10 mouse cellular contexts compared by ENCODE assay signal in genomic region chr10:78605080-78605479, GRCm38 (mm10). TPM values are rescaled to one million over a fixed set of nuclear protein-coding genes. Genes with fewer than 3 reads are reported as not detected.
DNase-seq lines count a peak whose midpoint lies in the region; ATAC-seq and TF ChIP-seq lines count a peak whose summit lies in the region.
"Had no signal": no experiment of that assay in that cellular context is flagged by ENCODE, and none has a peak within 500 bp of the region (broad histone marks: within the 10 kb centered on the region; RNA-seq: fewer than 3 reads in every experiment).

No protein-coding gene starts in this region.

- no peak for ATAC-seq in liver, postnatal 0 days

- peak; percentile 68 for DNase-seq in cerebellum, adult 18-20 months
- DNase-seq in cerebellum, adult 11 months, result no peak
- DNase-seq in liver, postnatal 0 days, result peak; percentile 38
- DNase-seq in liver, result no peak
- DNase-seq in cerebellum, postnatal 36 days, result peak; percentile 65 to 68
- peak; percentile 40 for DNase-seq in layer of hippocampus, adult 9-10 months (ENCODE audit: low spot score)
- DNase-seq in telencephalon, adult 2 months (ENCODE audit: low read depth, low spot score), result peak; percentile 23
- no peak for DNase-seq in midbrain, embryonic 10.5 days (ENCODE audit: low spot score)

- H3K9ac ChIP-seq in liver, postnatal 0 days (replicated peaks), result no peak overlapping the region
- H3K9ac ChIP-seq: midbrain, embryonic 12.5 days had no signal

- H3K27ac ChIP-seq in liver, postnatal 0 days (ENCODE audit: low read depth), result no peak overlapping the region
- H3K27ac ChIP-seq in midbrain, embryonic 10.5 days (replicated peaks), result no peak overlapping the region
- H3K27ac ChIP-seq: midbrain, embryonic 12.5 days had no signal

- no peak for TF ChIP-seq EP300 in liver, postnatal 0 days (IDR thresholded peaks at IDR 0.05; ENCODE audit: low read depth)

- H3K36me3 ChIP-seq in liver, postnatal 0 days (replicated peaks; ENCODE audit: insufficient read depth, low read length), result no peaks in the 10 kb centered on the region
- no peaks in the 10 kb centered on the region for H3K36me3 ChIP-seq in midbrain, embryonic 10.5 days
- H3K36me3 ChIP-seq: midbrain, embryonic 12.5 days had no signal

- H3K9me3 ChIP-seq in liver, postnatal 0 days (ENCODE audit: low read length), result no peaks in the 10 kb centered on the region
- H3K9me3 ChIP-seq in midbrain, embryonic 10.5 days (replicated peaks), result no peaks in the 10 kb centered on the region
- H3K9me3 ChIP-seq: midbrain, embryonic 12.5 days had no signal

- 31% methylated on average over 3 of the region's 3 CpGs for WGBS in liver, postnatal 0 days (ENCODE audit: insufficient replicate concordance)
- 53% methylated on average over 3 of the region's 3 CpGs for WGBS in midbrain, embryonic 10.5 days

- peaks cover 9% of the 10 kb centered on the region; the same call in 1 of the 2 replicates for H3K27me3 ChIP-seq in liver, postnatal 0 days (ENCODE audit: insufficient read depth, low read length)
- no peaks in the 10 kb centered on the region for H3K27me3 ChIP-seq in midbrain, embryonic 10.5 days (ENCODE audit: low read depth, poor library complexity, severe bottlenecking)
- H3K27me3 ChIP-seq: midbrain, embryonic 12.5 days had no signal

- no peak overlapping the region for H3K4me3 ChIP-seq in liver, postnatal 0 days (ENCODE audit: low read depth, low read length)
- no peak overlapping the region for H3K4me3 ChIP-seq in midbrain, embryonic 10.5 days
- H3K4me3 ChIP-seq: midbrain, embryonic 12.5 days had no signal

- H3K4me2 ChIP-seq in liver, postnatal 0 days (ENCODE audit: low read depth, low read length), result no peak overlapping the region
- H3K4me2 ChIP-seq: midbrain, embryonic 12.5 days had no signal

- TF ChIP-seq CTCF in liver, postnatal 0 days (IDR thresholded peaks at IDR 0.05; ENCODE audit: low read depth), result peak; percentile 64

- no peaks in the 10 kb centered on the region for H3K4me1 ChIP-seq in liver, postnatal 0 days (ENCODE audit: insufficient read depth)
- H3K4me1 ChIP-seq in midbrain, embryonic 10.5 days, result no peaks in the 10 kb centered on the region
- H3K4me1 ChIP-seq: midbrain, embryonic 12.5 days had no signal

RNA-seq across cellular contexts. Expression of gene Olfr1357, which starts 12.8 kb away (rescaled TPM):
- not detected in 2 replicates for polyA plus RNA-seq in liver, postnatal 0 days (2015; fragmentation: Nextera tagmentation; extraction: Ambion mirVana)
- polyA plus RNA-seq in midbrain, embryonic 10.5 days (2016; fragmentation: Nextera tagmentation; extraction: Ambion mirVana), result not detected in 2 replicates
- polyA plus RNA-seq: heart, embryonic 14.5 days; midbrain, embryonic 12.5 days had no signal

RNA-seq across cellular contexts. Expression of gene Syde1, which starts 13.3 kb away (rescaled TPM):
- 1.5 TPM in 2 replicates for polyA plus RNA-seq in liver, postnatal 0 days (2015; fragmentation: Nextera tagmentation; extraction: Ambion mirVana)
- 13.4 and 14.5 TPM in 2 replicates for polyA plus RNA-seq in midbrain, embryonic 10.5 days (2016; fragmentation: Nextera tagmentation; extraction: Ambion mirVana)

RNA-seq across cellular contexts. Expression of gene Ilvbl, which starts 30.9 kb away (rescaled TPM):
- 37.1 and 39.1 TPM in 2 replicates for polyA plus RNA-seq in liver, postnatal 0 days (2015; fragmentation: Nextera tagmentation; extraction: Ambion mirVana)
- 38.3 and 48.9 TPM in 2 replicates for polyA plus RNA-seq in midbrain, embryonic 10.5 days (2016; fragmentation: Nextera tagmentation; extraction: Ambion mirVana)

Comparison
In these comparisons a context has a peak if more than half of its experiments do, and no peak if none do; other contexts are left out.
1. DNase-seq: peak in cerebellum, adult 18-20 months (2 of 2), liver, postnatal 0 days (single experiment), cerebellum, postnatal 36 days (2 of 2), layer of hippocampus, adult 9-10 months (single experiment) and telencephalon, adult 2 months (single experiment); none in cerebellum, adult 11 months (single experiment), liver (single experiment) and midbrain, embryonic 10.5 days (single experiment).